Comparison of ENCODE assay signal across 8 mouse cellular contexts in the genomic region with DNA sequence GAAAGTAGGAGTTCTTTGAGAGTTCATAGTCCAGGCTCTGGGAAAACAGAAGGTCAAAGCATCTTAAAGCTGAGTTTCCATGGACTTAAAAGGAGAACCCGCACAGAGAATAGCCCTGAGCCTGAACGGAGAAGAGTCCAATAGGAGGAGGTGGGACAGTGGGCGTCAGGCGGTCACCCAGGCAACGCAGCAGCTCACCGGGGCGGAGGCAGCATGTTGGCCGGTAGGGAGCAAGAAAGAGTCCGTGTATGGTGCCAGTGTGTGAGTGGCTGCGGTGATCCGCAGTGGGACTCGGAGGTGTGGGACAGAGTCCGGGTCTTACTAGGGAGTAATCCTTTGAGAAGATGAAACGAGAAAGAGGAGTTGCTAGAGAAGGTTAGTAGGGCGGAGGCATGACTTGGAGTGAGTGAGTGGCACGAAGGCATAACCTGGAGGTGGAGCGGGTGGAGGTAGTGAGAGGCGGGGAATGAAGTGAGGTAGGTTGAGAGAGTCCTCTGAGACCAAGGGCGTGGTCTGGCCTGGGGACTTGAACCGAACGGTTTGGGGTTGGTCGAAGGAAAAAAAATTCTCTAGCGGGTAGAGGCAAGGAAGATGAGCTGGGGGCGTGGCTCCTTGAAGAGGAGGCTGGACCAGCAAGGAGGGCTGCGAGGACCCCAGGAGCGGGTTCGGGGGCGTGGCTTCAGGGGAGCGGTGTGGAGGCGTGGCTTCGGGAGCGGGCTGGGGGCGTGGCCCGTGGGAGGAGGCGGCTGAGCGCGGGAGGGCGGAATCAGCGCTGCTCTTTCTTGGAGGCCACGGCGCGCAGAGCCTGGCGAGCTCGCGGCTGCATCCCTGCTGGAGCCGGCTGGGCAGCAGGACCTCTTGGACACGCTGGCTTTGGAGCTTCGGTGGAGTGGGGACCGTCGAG. TPM values are rescaled to one million over a fixed set of nuclear protein-coding genes. Genes with fewer than 3 reads are reported as not detected.
A peak's percentile ranks its signal among the peaks of the same experiment; 100 is the strongest.
DNase-seq lines count a peak whose midpoint lies in the region; ATAC-seq lines count a peak whose summit lies in the region.

A gene (plus strand): TSS at position 41 of the 904 bp plus-strand sequence.

- WGBS in heart, embryonic 14.5 days, result under 1% methylated on average over 49 of the region's 50 CpGs
- under 1% methylated on average over 50 of the region's 50 CpGs for WGBS in liver, embryonic 13.5 days (ENCODE audit: insufficient replicate concordance)
- WGBS in neural tube, embryonic 11.5 days, result 0% methylated on average over 47 of the region's 50 CpGs
- WGBS in stomach, embryonic 16.5 days, result under 1% methylated on average over 45 of the region's 50 CpGs

- H3K27me3 ChIP-seq in heart, embryonic 14.5 days (ENCODE audit: control insufficient read depth, insufficient read depth, low read length), result peaks cover 22% of the 10 kb centered on the region
- H3K27me3 ChIP-seq in liver, embryonic 13.5 days, result peaks cover 44% of the 10 kb centered on the region
- H3K27me3 ChIP-seq in neural tube, embryonic 11.5 days (ENCODE audit: control insufficient read depth, insufficient read depth, low read length), result no peaks in the 10 kb centered on the region
- H3K27me3 ChIP-seq in stomach, embryonic 16.5 days (ENCODE audit: control insufficient read depth, insufficient read depth, low read length), result peaks cover 6% of the 10 kb centered on the region; the same call in 1 of the 2 replicates

- no peaks in the 10 kb centered on the region for H3K9me3 ChIP-seq in heart, embryonic 14.5 days (ENCODE audit: control insufficient read depth, low read length)
- no peaks in the 10 kb centered on the region for H3K9me3 ChIP-seq in liver, embryonic 13.5 days (replicated peaks)
- no peaks in the 10 kb centered on the region for H3K9me3 ChIP-seq in neural tube, embryonic 11.5 days (ENCODE audit: control insufficient read depth, low read length)
- H3K9me3 ChIP-seq in stomach, embryonic 16.5 days (replicated peaks; ENCODE audit: control insufficient read depth, low read length), result no peaks in the 10 kb centered on the region

- H3K4me1 ChIP-seq in heart, embryonic 14.5 days (ENCODE audit: control insufficient read depth in 2 of 2, insufficient read depth in 2 of 2, low read length in 2 of 2), result peaks cover 4 to 9% of the 10 kb centered on the region in 2 experiments; a peak in 2 of 4 replicates
- H3K4me1 ChIP-seq in liver, embryonic 13.5 days (replicated peaks), result peaks cover 52% of the 10 kb centered on the region
- H3K4me1 ChIP-seq in neural tube, embryonic 11.5 days (ENCODE audit: control insufficient read depth, insufficient read depth, low read length), result peaks cover 38% of the 10 kb centered on the region
- peaks cover 18% of the 10 kb centered on the region for H3K4me1 ChIP-seq in stomach, embryonic 16.5 days (ENCODE audit: control insufficient read depth, insufficient read depth, low read length)

- ATAC-seq in heart, embryonic 14.5 days (ENCODE audit: insufficient number of reproducible peaks, insufficient read depth, low FRiP score, low read depth), result peak; percentile 85
- ATAC-seq in liver, embryonic 13.5 days (ENCODE audit: low read depth), result peak; percentile 93
- ATAC-seq in neural tube, embryonic 11.5 days (ENCODE audit: insufficient read depth, low FRiP score, low TSS enrichment), result peak; percentile 75
- peak; percentile 95 for ATAC-seq in stomach, embryonic 16.5 days (ENCODE audit: insufficient read depth, low FRiP score)

- H3K36me3 ChIP-seq in heart, embryonic 14.5 days (ENCODE audit: control insufficient read depth, insufficient read depth, low read length), result no peaks in the 10 kb centered on the region
- H3K36me3 ChIP-seq in liver, embryonic 13.5 days, result peaks cover 17% of the 10 kb centered on the region
- no peaks in the 10 kb centered on the region for H3K36me3 ChIP-seq in neural tube, embryonic 11.5 days (ENCODE audit: control insufficient read depth, insufficient read depth, low read length)
- H3K36me3 ChIP-seq in stomach, embryonic 16.5 days (ENCODE audit: control insufficient read depth, insufficient read depth, low read length), result no peaks in the 10 kb centered on the region

- H3K9ac ChIP-seq in heart, embryonic 14.5 days (ENCODE audit: low read length), result peak within 1 kb of the TSS; percentile 61
- H3K9ac ChIP-seq in liver, embryonic 13.5 days, result peak within 1 kb of the TSS; percentile 90
- peak within 1 kb of the TSS; percentile 64 for H3K9ac ChIP-seq in neural tube, embryonic 11.5 days (ENCODE audit: low read length)
- H3K9ac ChIP-seq in stomach, embryonic 16.5 days (ENCODE audit: low read length), result peak within 1 kb of the TSS; percentile 76

- H3K4me2 ChIP-seq in heart, embryonic 14.5 days (ENCODE audit: low read length), result peak within 1 kb of the TSS; percentile 98
- peak within 1 kb of the TSS; percentile 92 for H3K4me2 ChIP-seq in liver, embryonic 13.5 days
- H3K4me2 ChIP-seq in neural tube, embryonic 11.5 days (ENCODE audit: low read depth), result peak within 1 kb of the TSS; percentile 91
- peak within 1 kb of the TSS; percentile 96 for H3K4me2 ChIP-seq in stomach, embryonic 16.5 days (ENCODE audit: low read depth, low read length)

- no peak within 1 kb of the TSS for H3K27ac ChIP-seq in heart, embryonic 14.5 days (replicated peaks in 1 of 2; ENCODE audit: control insufficient read depth in 1 of 2, insufficient read depth in 1 of 2, low read depth in 2 of 2, low read length in 2 of 2)
- peak within 1 kb of the TSS; percentile 90 for H3K27ac ChIP-seq in liver, embryonic 13.5 days
- H3K27ac ChIP-seq in neural tube, embryonic 11.5 days (ENCODE audit: low read depth, low read length), result peak within 1 kb of the TSS; percentile 54
- H3K27ac ChIP-seq in stomach, embryonic 16.5 days (ENCODE audit: low read length), result peak within 1 kb of the TSS; percentile 76

- H3K4me3 ChIP-seq in heart, embryonic 14.5 days (ENCODE audit: control insufficient read depth in 1 of 2, insufficient read depth in 1 of 2, low read depth in 1 of 2, low read length in 2 of 2), result peak within 1 kb of the TSS; percentile 59 to 62
- peak within 1 kb of the TSS; percentile 86 for H3K4me3 ChIP-seq in liver, embryonic 13.5 days (replicated peaks)
- H3K4me3 ChIP-seq in neural tube, embryonic 11.5 days (ENCODE audit: low read depth, low read length), result peak within 1 kb of the TSS; percentile 69
- H3K4me3 ChIP-seq in stomach, embryonic 16.5 days (replicated peaks; ENCODE audit: low read length), result peak within 1 kb of the TSS; percentile 68

- DNase-seq in CD4-positive, CD25-positive, alpha-beta regulatory T cell, adult 2 months (ENCODE audit: low read depth, low spot score), result peak; percentile 89
- peak; percentile 85 for DNase-seq in c-Kit-negative CD71-positive TER-119-positive erythroid progenitor cells, embryonic 14.5 days (ENCODE audit: low read depth, low spot score)
- peak; percentile 42 for DNase-seq in fat pad, adult 2 months (ENCODE audit: extremely low read depth, low read depth, low spot score)
- DNase-seq in kidney, postnatal 10 days, result peak; percentile 96
- DNase-seq in liver, embryonic 13.5 days, result peak; percentile 90
- DNase-seq in neural tube, embryonic 11.5 days (ENCODE audit: low spot score), result peak; percentile 95

RNA-seq across cellular contexts. Expression of the gene that starts here (rescaled TPM):
- polyA plus RNA-seq in heart, embryonic 14.5 days (2014; fragmentation: Nextera tagmentation; extraction: Ambion mirVana), result 11.6 and 14.9 TPM in 2 replicates
- 17.2 and 19.6 TPM in 2 replicates for polyA plus RNA-seq in liver, embryonic 13.5 days (2015; fragmentation: Nextera tagmentation; extraction: Ambion mirVana)
- 56.2 and 64.9 TPM in 2 replicates for polyA plus RNA-seq in neural tube, embryonic 11.5 days (2014; fragmentation: Nextera tagmentation; extraction: Ambion mirVana)
- polyA plus RNA-seq in stomach, embryonic 16.5 days (2015; fragmentation: Nextera tagmentation; extraction: Ambion mirVana), result 23.2 and 23.7 TPM in 2 replicates

Comparison
In these comparisons a context has a peak if more than half of its experiments do, and no peak if none do; other contexts are left out.
1. DNase-seq: peak in every context shown above with its lines; median percentile 96 in kidney, postnatal 10 days; 95 in neural tube, embryonic 11.5 days; 90 in liver, embryonic 13.5 days; 89 in CD4-positive, CD25-positive, alpha-beta regulatory T cell, adult 2 months; 85 in c-Kit-negative CD71-positive TER-119-positive erythroid progenitor cells, embryonic 14.5 days; 42 in fat pad, adult 2 months.
2. H3K27ac ChIP-seq: peak in liver, embryonic 13.5 days (single experiment), neural tube, embryonic 11.5 days (single experiment) and stomach, embryonic 16.5 days (single experiment); none in heart, embryonic 14.5 days (0 of 2).
3. Peak in every context shown above with its lines, with median percentiles within 50 percentile points of each other: ATAC-seq, H3K4me2 ChIP-seq, H3K4me3 ChIP-seq and H3K9ac ChIP-seq.